ENCODE assay signal across 8 mouse cellular contexts in the genomic region with DNA sequence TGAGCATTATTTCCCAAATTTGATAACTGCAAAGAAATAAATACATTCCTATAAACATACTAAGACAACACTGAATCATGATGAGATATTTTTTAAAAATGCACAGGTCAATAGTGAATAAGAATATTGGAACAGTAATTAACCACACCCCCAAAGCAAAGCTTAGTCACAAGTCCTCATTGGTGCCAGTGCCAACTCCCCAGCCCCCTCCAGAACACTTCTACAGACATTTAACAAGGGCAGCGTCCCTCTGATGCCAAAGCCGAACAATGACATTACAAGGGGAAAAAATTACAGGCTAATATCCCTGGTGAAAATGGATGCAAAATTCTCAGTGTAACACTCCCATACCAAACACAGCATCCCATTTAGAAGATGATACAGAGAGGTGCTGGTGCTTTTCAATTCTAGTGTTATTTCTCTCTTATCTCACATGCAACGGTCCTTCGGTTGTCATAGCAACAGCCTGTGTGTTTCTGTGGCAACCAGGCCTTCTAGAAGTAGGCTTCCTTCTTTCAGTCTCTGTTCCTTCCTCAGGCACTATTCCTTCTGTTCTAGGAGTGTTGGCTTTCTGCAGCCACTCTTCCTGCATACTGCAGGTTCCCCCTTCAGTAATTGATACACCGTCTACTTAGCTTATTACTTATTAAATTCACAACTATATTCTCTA. TPM values are rescaled to one million over a fixed set of nuclear protein-coding genes. Genes with fewer than 3 reads are reported as not detected.
DNase-seq lines count a peak whose midpoint lies in the region; ATAC-seq lines count a peak whose summit lies in the region.

No protein-coding gene starts in this region.

- no peak for ATAC-seq in megakaryocyte-erythroid progenitor cell, adult 5-6 weeks (replicated peaks; ENCODE audit: low FRiP score, low TSS enrichment, poor library complexity, severe bottlenecking)

- peak; percentile 69 to 73 for DNase-seq in cerebellum, postnatal 10 days
- DNase-seq in cerebellum, adult 18-20 months, result no peak
- peak; percentile 74 to 79 for DNase-seq in frontal cortex, adult 2 months (ENCODE audit: extremely low spot score in 1 of 2, low spot score in 1 of 2)
- DNase-seq in left cerebral cortex, postnatal 14 days (ENCODE audit: low spot score in 2 of 2), result peak; percentile 81 to 92
- peak; percentile 64 to 81 for DNase-seq in right cerebral cortex, adult 2 months (ENCODE audit: low spot score in 2 of 2)
- DNase-seq in urinary bladder, postnatal 10 days (ENCODE audit: low spot score), result no peak
- DNase-seq in ovary, postnatal 14 days (ENCODE audit: low spot score), result no peak

- intact Hi-C loops in left cerebral cortex, postnatal 14 days (cut with DNase I), result loop anchor here (5.0 kb wide), 1 partner anchor 582 kb away; no protein-coding TSS in a partner anchor

RNA-seq across cellular contexts. Expression of a gene that starts 7.9 kb away (rescaled TPM):
- 275 and 304 TPM in 2 replicates for polyA plus RNA-seq in frontal cortex, adult 2 months (2012; rRNA removed)
- 100 to 1,000 TPM; 164 to 190 TPM for total RNA-seq in left cerebral cortex, postnatal 14 days (2021)
- 5.1 and 7.5 TPM in 2 replicates for total RNA-seq in megakaryocyte-erythroid progenitor cell, adult 5-6 weeks (2014; fragmentation: Nextera tagmentation)
- total RNA-seq in megakaryocyte-erythroid progenitor cell, adult 5-6 weeks (2017), result 6.3 and 7.0 TPM in 2 replicates

Comparison
In these comparisons a context has a peak if more than half of its experiments do, and no peak if none do; other contexts are left out.
1. DNase-seq: peak in cerebellum, postnatal 10 days (2 of 2), frontal cortex, adult 2 months (2 of 2), left cerebral cortex, postnatal 14 days (2 of 2) and right cerebral cortex, adult 2 months (2 of 2); none in cerebellum, adult 18-20 months (0 of 2), urinary bladder, postnatal 10 days (single experiment) and ovary, postnatal 14 days (single experiment).
2. RNA of a gene that starts 7.9 kb away (total RNA-seq): 164 to 190 TPM in left cerebral cortex, postnatal 14 days; 5.1 to 7.5 TPM in megakaryocyte-erythroid progenitor cell, adult 5-6 weeks; every median in the first group is over 10 times any median in the second.